Mouse (Mus musculus): ENCODE data around the gene Myh11. TPM values are rescaled to one million over a fixed set of nuclear protein-coding genes. Genes with fewer than 3 reads are reported as not detected.
A peak's percentile ranks its signal among the peaks of the same experiment; 100 is the strongest.
"Not testable (repeated sequence)": the region's sequence is repeated elsewhere in the genome, so short reads cannot be mapped to it uniquely, and the experiment has no call there.

Myh11 gene
- polyA plus RNA-seq, 1 experiment from 2014 or later, result 0.20 TPM

DNA sequence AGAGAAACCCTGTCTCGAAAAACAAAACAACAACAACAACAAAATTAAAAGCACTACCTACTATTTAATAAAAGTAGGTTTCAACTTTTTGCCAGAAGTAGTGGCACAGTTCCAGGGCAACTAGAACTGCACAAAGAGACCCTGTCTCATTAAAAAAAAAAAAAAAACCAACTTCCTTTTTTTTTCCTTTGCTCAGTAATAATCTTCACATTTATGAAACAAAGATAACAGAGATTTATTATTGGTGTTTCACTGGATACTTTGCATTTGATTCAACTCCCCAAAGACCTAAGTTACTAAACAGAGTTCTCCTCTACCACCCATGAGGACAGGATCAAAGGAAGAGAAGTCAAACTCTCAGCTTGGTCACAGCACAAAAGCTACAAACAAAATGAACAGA is 130.2 kb downstream of the Myh11 start:
- peaks cover 31% of the 10 kb centered on the region for H3K4me1 ChIP-seq (replicated peaks)
- 93% methylated on average over 1 of the region's 1 CpGs for WGBS
- no peak overlapping the region for H3K27ac ChIP-seq
- no peaks in the 10 kb centered on the region for H3K27me3 ChIP-seq
- no peaks in the 10 kb centered on the region for H3K9me3 ChIP-seq
- no peak overlapping the region for H3K9ac ChIP-seq (replicated peaks)
- H3K4me2 ChIP-seq, result no peak overlapping the region
- H3K4me3 ChIP-seq (replicated peaks), result no peak overlapping the region
- H3K36me3 ChIP-seq, result no peaks in the 10 kb centered on the region; the same call in 1 of the 2 replicates
- no peak for ATAC-seq (ENCODE audit: insufficient number of reproducible peaks, insufficient read depth, low FRiP score, low TSS enrichment, low read depth)

GRCm38 (mm10) chr16:14159746-14160131 is 131.4 kb downstream of the Myh11 start:
- Histone ChIP-seq H3K9ac (replicated peaks) (peak overlapping the region; percentile 67), H3K4me2 (peak overlapping the region; percentile 72), H3K4me1 (replicated peaks) (peaks cover 19% of the 10 kb centered on the region), H3K27ac (peak overlapping the region; percentile 97), H3K4me3 (replicated peaks) (peak overlapping the region; percentile 74), H3K9me3 (no peaks in the 10 kb centered on the region), H3K36me3 (no peaks in the 10 kb centered on the region), H3K27me3 (no peaks in the 10 kb centered on the region)
- WGBS, result under 1% methylated on average over 10 of the region's 10 CpGs
- no peak for ATAC-seq (ENCODE audit: insufficient number of reproducible peaks, insufficient read depth, low FRiP score, low TSS enrichment, low read depth)

DNA sequence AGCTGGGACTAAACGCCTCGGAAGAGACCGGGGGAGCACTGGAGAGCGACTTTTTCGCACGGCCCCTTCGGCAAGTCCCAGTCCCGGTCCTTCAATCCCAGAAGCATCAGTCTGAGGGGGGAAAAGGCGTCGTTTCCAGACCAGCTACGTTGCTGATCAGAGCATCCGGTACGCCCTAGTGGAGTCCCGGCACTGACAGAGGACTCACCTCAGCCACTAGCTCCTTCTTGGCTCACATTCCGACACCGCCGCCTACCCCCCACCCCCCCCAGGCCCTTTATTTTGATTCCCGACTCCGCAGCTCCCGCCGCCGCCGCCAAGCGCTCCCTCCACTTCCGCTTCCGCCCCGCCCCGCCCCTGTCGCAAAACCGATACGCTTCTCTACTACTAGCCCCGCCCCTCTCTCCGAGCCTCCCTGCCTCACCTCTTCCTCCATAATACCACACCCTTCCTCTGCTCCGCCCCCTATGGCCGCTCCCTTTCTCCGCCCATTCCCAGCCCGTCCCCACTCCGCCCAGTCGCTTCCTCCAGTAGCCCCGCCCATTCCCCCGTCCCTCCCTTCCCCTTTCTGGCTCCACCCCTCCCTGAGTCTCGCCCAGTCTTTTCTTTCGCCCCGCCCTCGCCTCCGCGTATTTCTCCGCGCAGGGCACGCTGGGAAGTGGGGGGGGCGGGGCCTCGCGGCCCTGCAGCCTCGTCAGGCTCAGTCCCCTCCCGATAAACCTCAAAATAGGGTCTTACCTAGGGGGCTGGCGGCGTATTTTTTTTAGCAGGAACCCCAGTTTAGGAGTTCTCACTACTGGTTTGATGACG is 132.0 kb downstream of the Myh11 start:
- no peaks in the 10 kb centered on the region for H3K9me3 ChIP-seq
- H3K36me3 ChIP-seq, result no peaks in the 10 kb centered on the region
- H3K9ac ChIP-seq (replicated peaks), result peak overlapping the region; percentile 75
- peak overlapping the region; percentile 72 for H3K4me2 ChIP-seq
- no peaks in the 10 kb centered on the region for H3K27me3 ChIP-seq
- H3K4me1 ChIP-seq (replicated peaks), result peaks cover 13% of the 10 kb centered on the region
- peak; percentile 94 for ATAC-seq (ENCODE audit: insufficient number of reproducible peaks, insufficient read depth, low FRiP score, low TSS enrichment, low read depth)
- 1% methylated on average over 57 of the region's 58 CpGs for WGBS
- peak overlapping the region; percentile 97 for H3K27ac ChIP-seq
- peak overlapping the region; percentile 74 for H3K4me3 ChIP-seq (replicated peaks)

DNA sequence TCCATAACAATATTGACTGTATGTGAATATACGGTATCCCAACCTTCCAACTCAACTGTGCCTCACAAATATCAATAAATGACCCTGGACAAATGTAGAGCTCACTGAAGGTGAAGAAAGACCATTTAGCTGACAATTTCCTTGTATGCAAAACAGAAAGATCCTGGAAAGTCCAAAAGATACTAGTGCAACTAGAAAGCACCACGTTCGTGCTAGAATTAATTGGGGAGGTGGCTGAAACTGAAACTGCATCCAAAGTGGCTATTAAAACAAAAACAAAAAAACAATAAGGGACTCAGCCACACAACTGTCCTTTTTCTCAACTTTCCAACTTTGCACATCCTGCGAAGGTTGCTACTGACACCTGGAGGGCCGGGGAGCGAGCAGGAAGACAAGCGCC is 132.6 kb downstream of the Myh11 start:
- H3K4me2 ChIP-seq, result peak overlapping the region; percentile 72
- H3K27me3 ChIP-seq, result no peaks in the 10 kb centered on the region
- no peaks in the 10 kb centered on the region for H3K9me3 ChIP-seq
- peaks cover 9% of the 10 kb centered on the region for H3K4me1 ChIP-seq (replicated peaks)
- ATAC-seq (ENCODE audit: insufficient number of reproducible peaks, insufficient read depth, low FRiP score, low TSS enrichment, low read depth), result no peak
- H3K4me3 ChIP-seq (replicated peaks), result peak overlapping the region; percentile 74
- H3K36me3 ChIP-seq, result peaks cover 4% of the 10 kb centered on the region; the same call in 1 of the 2 replicates
- 7% methylated on average over 7 of the region's 7 CpGs for WGBS
- peak overlapping the region; percentile 78 for H3K27ac ChIP-seq
- H3K9ac ChIP-seq (replicated peaks), result peak overlapping the region; percentile 75

- no peaks in the 10 kb centered on the region for H3K9me3 ChIP-seq
- no peak overlapping the region for H3K4me2 ChIP-seq
- 89% methylated on average over 6 of the region's 6 CpGs for WGBS
- H3K4me3 ChIP-seq (replicated peaks), result no peak overlapping the region
- no peak overlapping the region for H3K27ac ChIP-seq
- no peak for ATAC-seq (ENCODE audit: insufficient number of reproducible peaks, insufficient read depth, low FRiP score, low TSS enrichment, low read depth)
- H3K4me1 ChIP-seq (replicated peaks), result peaks cover 9% of the 10 kb centered on the region
- no peak overlapping the region for H3K9ac ChIP-seq (replicated peaks)
- peaks cover 24% of the 10 kb centered on the region for H3K36me3 ChIP-seq
- H3K27me3 ChIP-seq, result no peaks in the 10 kb centered on the region
Measured at GRCm38 (mm10) chr16:14156312-14156711, 134.9 kb downstream of the Myh11 start.

DNA sequence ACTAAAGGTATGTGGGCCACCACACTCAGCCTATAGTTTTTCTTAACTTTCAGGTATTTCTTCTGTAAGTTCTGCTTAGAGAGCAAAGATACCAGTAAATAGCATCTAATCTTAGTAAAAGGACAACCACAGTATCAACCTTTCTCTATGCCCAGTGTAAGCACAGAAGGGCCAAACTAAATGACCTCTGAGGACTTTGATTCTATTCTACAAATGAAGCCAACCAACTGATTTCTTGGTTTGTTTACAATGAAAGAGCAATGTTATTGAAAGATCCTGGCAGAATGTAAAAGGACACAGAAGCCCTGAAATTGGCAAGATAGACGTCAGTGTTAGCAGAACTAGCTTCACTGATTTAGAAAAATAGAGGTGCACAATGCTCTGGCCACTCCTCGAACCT is 135.5 kb downstream of the Myh11 start:
- not testable (repeated sequence) for H3K4me2 ChIP-seq; H3K4me3 ChIP-seq (replicated peaks); ATAC-seq (ENCODE audit: insufficient number of reproducible peaks, insufficient read depth, low FRiP score, low TSS enrichment, low read depth); H3K4me1 ChIP-seq (replicated peaks); H3K9me3 ChIP-seq; H3K27ac ChIP-seq; H3K9ac ChIP-seq (replicated peaks); H3K27me3 ChIP-seq
- WGBS, result 81% methylated on average over 1 of the region's 2 CpGs
- H3K36me3 ChIP-seq, result peaks cover 31% of the 10 kb centered on the region

DNA sequence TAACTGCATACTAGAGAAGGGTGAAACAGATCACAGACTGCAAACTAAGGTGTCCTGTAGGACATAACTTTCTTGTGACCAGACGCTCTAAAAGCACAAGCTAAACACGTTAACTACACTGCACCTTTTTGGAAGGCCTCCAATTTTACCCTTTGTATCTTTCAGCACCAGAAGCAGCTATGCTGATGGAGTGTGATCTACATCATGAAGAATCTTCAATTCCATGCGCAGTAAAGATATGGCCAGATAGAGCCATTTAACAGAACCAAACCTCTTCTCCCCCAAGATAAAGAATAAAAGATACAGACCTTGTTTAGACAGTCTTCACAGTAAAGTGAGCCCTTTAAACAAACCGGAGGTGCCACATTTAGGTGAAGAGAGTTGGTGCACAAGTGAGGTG is 139.5 kb downstream of the Myh11 start:
- Histone ChIP-seq H3K9me3 (no peaks in the 10 kb centered on the region), H3K4me2 (no peak overlapping the region), H3K4me3 (replicated peaks) (no peak overlapping the region), H3K27me3 (no peaks in the 10 kb centered on the region), H3K9ac (replicated peaks) (no peak overlapping the region), H3K27ac (no peak overlapping the region), H3K36me3 (peaks cover 61% of the 10 kb centered on the region), H3K4me1 (replicated peaks) (no peaks in the 10 kb centered on the region)
- ATAC-seq (ENCODE audit: insufficient number of reproducible peaks, insufficient read depth, low FRiP score, low TSS enrichment, low read depth), result no peak
- 92% methylated on average over 4 of the region's 4 CpGs for WGBS

- no peaks in the 10 kb centered on the region for H3K27me3 ChIP-seq
- no peak for ATAC-seq (ENCODE audit: insufficient number of reproducible peaks, insufficient read depth, low FRiP score, low TSS enrichment, low read depth)
- H3K9ac ChIP-seq (replicated peaks), result no peak overlapping the region
Measured at GRCm38 (mm10) chr16:14147712-14148111, 143.5 kb downstream of the Myh11 start.

More at GRCm38 (mm10) chr16:14147712-14148111, 143.5 kb downstream of the Myh11 start:
- Histone ChIP-seq H3K27ac (no peak overlapping the region), H3K4me1 (replicated peaks) (no peaks in the 10 kb centered on the region), H3K9me3 (no peaks in the 10 kb centered on the region), H3K4me3 (replicated peaks) (no peak overlapping the region), H3K36me3 (peaks cover 88% of the 10 kb centered on the region), H3K4me2 (no peak overlapping the region)

MicroRNAs encoded within 50 kb of the gene (microRNA counts, 519-probe panel; counts per million panel counts)
- 3,969 counts per million, percentile 27 among the panel's probes with 10 or more counts for microRNA mmu-miR-484

Small RNA genes within 50 kb of the gene (microRNA-seq; reads per million reads assigned to microRNA genes)
- 2,067 reads per million, percentile 82 among the genes with 10 or more reads in this experiment for gene Mir484

Other genes with a start within 250 kb of the Myh11 start
- gene Nde1, start 128.1 kb downstream of the Myh11 start, polyA plus RNA-seq (2016; fragmentation: Nextera tagmentation; extraction: Ambion mirVana), result 147 and 150 TPM in 2 replicates
- 15.3 and 20.5 TPM in 2 replicates for gene Marf1, start 128.0 kb downstream of the Myh11 start, polyA plus RNA-seq (2016; fragmentation: Nextera tagmentation; extraction: Ambion mirVana)
- gene Fopnl, start 26.0 kb upstream of the Myh11 start, polyA plus RNA-seq (2016; fragmentation: Nextera tagmentation; extraction: Ambion mirVana), result 171 and 174 TPM in 2 replicates
- gene Abcc1, start 70.2 kb upstream of the Myh11 start, polyA plus RNA-seq (2016; fragmentation: Nextera tagmentation; extraction: Ambion mirVana), result 9.6 and 12.3 TPM in 2 replicates